Comparison of ENCODE assay signal across 8 mouse cellular contexts in the genomic region with DNA sequence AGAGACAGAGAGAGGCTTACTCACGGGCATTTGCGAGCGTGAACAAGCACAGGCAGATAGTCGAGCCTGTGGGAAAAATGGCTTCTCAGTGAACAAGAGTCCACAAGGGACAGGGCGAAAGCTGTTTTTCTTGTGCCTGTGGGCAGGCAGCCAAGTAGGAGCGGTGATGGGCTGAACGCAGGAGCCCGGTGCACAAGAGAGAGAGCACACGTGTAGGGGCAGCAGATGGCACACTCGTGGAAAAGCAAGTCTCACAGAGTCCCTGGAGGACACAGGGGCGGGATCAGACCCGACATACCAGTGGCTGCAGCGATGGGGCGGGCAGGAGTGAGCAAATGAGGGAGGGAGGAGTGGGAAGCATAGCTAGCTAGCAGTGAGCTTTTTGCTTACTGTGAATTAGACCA. TPM values are rescaled to one million over a fixed set of nuclear protein-coding genes. Genes with fewer than 3 reads are reported as not detected.
DNase-seq lines count a peak whose midpoint lies in the region; ATAC-seq lines count a peak whose summit lies in the region.

No protein-coding gene starts in this region.

- peak; percentile 75 for ATAC-seq in heart, embryonic 14.5 days (ENCODE audit: insufficient number of reproducible peaks, insufficient read depth, low FRiP score, low read depth)
- peak; percentile 63 for ATAC-seq in liver, embryonic 15.5 days (ENCODE audit: insufficient read depth)
- peak; percentile 91 for ATAC-seq in neural tube, embryonic 14.5 days (ENCODE audit: low read depth)

- H3K27me3 ChIP-seq in forebrain, embryonic 10.5 days (ENCODE audit: poor library complexity, severe bottlenecking): peaks cover 7% of the 10 kb centered on the region; the same call in 1 of the 2 replicates
- no peaks in the 10 kb centered on the region for H3K27me3 ChIP-seq in heart, embryonic 14.5 days (ENCODE audit: control insufficient read depth, insufficient read depth, low read length)
- peaks cover 3% of the 10 kb centered on the region for H3K27me3 ChIP-seq in liver, embryonic 15.5 days
- H3K27me3 ChIP-seq in neural tube, embryonic 14.5 days (ENCODE audit: control insufficient read depth, insufficient read depth, low read length): no peaks in the 10 kb centered on the region

- peak; percentile 19 for DNase-seq in ES-CJ7 (ENCODE audit: low read depth, low spot score)
- DNase-seq in brain, embryonic 18.5 days (ENCODE audit: low read depth, low spot score): peak; percentile 32
- DNase-seq in forebrain, embryonic 10.5 days (ENCODE audit: extremely low spot score, low spot score): no peak
- peak; percentile 79 to 85 for DNase-seq in kidney, postnatal 4 days
- DNase-seq in testis, postnatal 10 days (ENCODE audit: low spot score): peak; percentile 85

- no peaks in the 10 kb centered on the region for H3K9me3 ChIP-seq in forebrain, embryonic 10.5 days
- H3K9me3 ChIP-seq in heart, embryonic 14.5 days (ENCODE audit: control insufficient read depth, low read length): no peaks in the 10 kb centered on the region
- H3K9me3 ChIP-seq in liver, embryonic 15.5 days (replicated peaks): no peaks in the 10 kb centered on the region
- H3K9me3 ChIP-seq in neural tube, embryonic 14.5 days (ENCODE audit: control insufficient read depth, low read length): no peaks in the 10 kb centered on the region

- peak overlapping the region; percentile 95 for H3K27ac ChIP-seq in forebrain, embryonic 10.5 days
- peak overlapping the region; percentile 95 to 97 for H3K27ac ChIP-seq in heart, embryonic 14.5 days (replicated peaks in 1 of 2; ENCODE audit: control insufficient read depth in 1 of 2, insufficient read depth in 1 of 2, low read depth in 2 of 2, low read length in 2 of 2)
- H3K27ac ChIP-seq in liver, embryonic 15.5 days (replicated peaks): peak overlapping the region; percentile 56
- H3K27ac ChIP-seq in neural tube, embryonic 14.5 days (ENCODE audit: low read depth, low read length): peak overlapping the region; percentile 85

- under 1% methylated on average over 14 of the region's 14 CpGs for WGBS in forebrain, embryonic 10.5 days
- WGBS in heart, embryonic 14.5 days: under 1% methylated on average over 14 of the region's 14 CpGs
- under 1% methylated on average over 14 of the region's 14 CpGs for WGBS in liver, embryonic 15.5 days (ENCODE audit: insufficient replicate concordance)
- whole genome bisulfite sequencing in neural tube, embryonic 14.5 days: 1% methylated on average over 14 of the region's 14 CpGs

- peak overlapping the region; percentile 88 for H3K4me2 ChIP-seq in heart, embryonic 14.5 days (ENCODE audit: low read length)
- peak overlapping the region; percentile 86 for H3K4me2 ChIP-seq in liver, embryonic 15.5 days
- H3K4me2 ChIP-seq in neural tube, embryonic 14.5 days (ENCODE audit: low read depth, low read length): peak overlapping the region; percentile 64

- H3K36me3 ChIP-seq in forebrain, embryonic 10.5 days (replicated peaks): no peaks in the 10 kb centered on the region
- H3K36me3 ChIP-seq in heart, embryonic 14.5 days (ENCODE audit: control insufficient read depth, insufficient read depth, low read length): no peaks in the 10 kb centered on the region
- no peaks in the 10 kb centered on the region for H3K36me3 ChIP-seq in liver, embryonic 15.5 days (replicated peaks)
- no peaks in the 10 kb centered on the region for H3K36me3 ChIP-seq in neural tube, embryonic 14.5 days (ENCODE audit: control insufficient read depth, insufficient read depth, low read length)

- peak overlapping the region; percentile 64 for H3K4me3 ChIP-seq in forebrain, embryonic 10.5 days
- H3K4me3 ChIP-seq in heart, embryonic 14.5 days (ENCODE audit: control insufficient read depth in 1 of 2, insufficient read depth in 1 of 2, low read depth in 1 of 2, low read length in 2 of 2): peak overlapping the region; percentile 46 to 57
- H3K4me3 ChIP-seq in liver, embryonic 15.5 days (replicated peaks): peak overlapping the region; percentile 58
- peak overlapping the region; percentile 49 for H3K4me3 ChIP-seq in neural tube, embryonic 14.5 days (ENCODE audit: low read depth, low read length)

- peak overlapping the region; percentile 82 for H3K9ac ChIP-seq in heart, embryonic 14.5 days (ENCODE audit: low read length)
- H3K9ac ChIP-seq in liver, embryonic 15.5 days: peak overlapping the region; percentile 53; the same call in 1 of the 2 replicates
- H3K9ac ChIP-seq in neural tube, embryonic 14.5 days (replicated peaks; ENCODE audit: low read depth, low read length): peak overlapping the region; percentile 43

- peaks cover 27% of the 10 kb centered on the region for H3K4me1 ChIP-seq in forebrain, embryonic 10.5 days
- peaks cover 3 to 8% of the 10 kb centered on the region in 2 experiments; a peak in 2 of 4 replicates for H3K4me1 ChIP-seq in heart, embryonic 14.5 days (ENCODE audit: control insufficient read depth in 2 of 2, insufficient read depth in 2 of 2, low read length in 2 of 2)
- H3K4me1 ChIP-seq in liver, embryonic 15.5 days (replicated peaks): peaks cover 13% of the 10 kb centered on the region
- H3K4me1 ChIP-seq in neural tube, embryonic 14.5 days (ENCODE audit: control insufficient read depth, insufficient read depth, low read length): no peaks in the 10 kb centered on the region

RNA-seq across cellular contexts. Expression of a gene that starts 7.8 kb away (rescaled TPM):
- polyA plus RNA-seq in forebrain, embryonic 10.5 days (2016; fragmentation: Nextera tagmentation; extraction: Ambion mirVana): not detected in 2 replicates
- 0.36 and 0.54 TPM in 2 replicates for polyA plus RNA-seq in heart, embryonic 14.5 days (2014; fragmentation: Nextera tagmentation; extraction: Ambion mirVana)
- polyA plus RNA-seq in liver, embryonic 15.5 days (2015; fragmentation: Nextera tagmentation; extraction: Ambion mirVana): not detected in 2 replicates
- not detected in 2 replicates for polyA plus RNA-seq in neural tube, embryonic 14.5 days (2014; fragmentation: Nextera tagmentation; extraction: Ambion mirVana)

RNA-seq across cellular contexts. Expression of a gene that starts 16.4 kb away (rescaled TPM):
- not detected in 2 replicates for polyA plus RNA-seq in forebrain, embryonic 10.5 days (2016; fragmentation: Nextera tagmentation; extraction: Ambion mirVana)
- not detected in 2 replicates for polyA plus RNA-seq in heart, embryonic 14.5 days (2014; fragmentation: Nextera tagmentation; extraction: Ambion mirVana)
- polyA plus RNA-seq in liver, embryonic 15.5 days (2015; fragmentation: Nextera tagmentation; extraction: Ambion mirVana): not detected in 2 replicates
- polyA plus RNA-seq in neural tube, embryonic 14.5 days (2014; fragmentation: Nextera tagmentation; extraction: Ambion mirVana): not detected in 2 replicates

RNA-seq across cellular contexts. Expression of a gene that starts 30.0 kb away (rescaled TPM):
- polyA plus RNA-seq in forebrain, embryonic 10.5 days (2016; fragmentation: Nextera tagmentation; extraction: Ambion mirVana): not detected in 2 replicates
- not detected in 2 replicates for polyA plus RNA-seq in heart, embryonic 14.5 days (2014; fragmentation: Nextera tagmentation; extraction: Ambion mirVana)
- polyA plus RNA-seq in liver, embryonic 15.5 days (2015; fragmentation: Nextera tagmentation; extraction: Ambion mirVana): not detected in 2 replicates
- polyA plus RNA-seq in neural tube, embryonic 14.5 days (2014; fragmentation: Nextera tagmentation; extraction: Ambion mirVana): not detected in 2 replicates

RNA-seq across cellular contexts. Expression of a gene that starts 44.4 kb away (rescaled TPM):
- not detected in 2 replicates for polyA plus RNA-seq in forebrain, embryonic 10.5 days (2016; fragmentation: Nextera tagmentation; extraction: Ambion mirVana)
- not detected in 2 replicates for polyA plus RNA-seq in heart, embryonic 14.5 days (2014; fragmentation: Nextera tagmentation; extraction: Ambion mirVana)
- polyA plus RNA-seq in liver, embryonic 15.5 days (2015; fragmentation: Nextera tagmentation; extraction: Ambion mirVana): not detected in 2 replicates
- polyA plus RNA-seq in neural tube, embryonic 14.5 days (2014; fragmentation: Nextera tagmentation; extraction: Ambion mirVana): not detected in 2 replicates

RNA-seq across cellular contexts. Expression of a gene that starts 44.4 kb away (rescaled TPM):
- not detected in 2 replicates for polyA plus RNA-seq in forebrain, embryonic 10.5 days (2016; fragmentation: Nextera tagmentation; extraction: Ambion mirVana)
- polyA plus RNA-seq in heart, embryonic 14.5 days (2014; fragmentation: Nextera tagmentation; extraction: Ambion mirVana): not detected in 2 replicates
- not detected in 2 replicates for polyA plus RNA-seq in liver, embryonic 15.5 days (2015; fragmentation: Nextera tagmentation; extraction: Ambion mirVana)
- polyA plus RNA-seq in neural tube, embryonic 14.5 days (2014; fragmentation: Nextera tagmentation; extraction: Ambion mirVana): not detected in 2 replicates
